Mouse (Mus musculus) liver, adult 2 months (tissue): Measurements from ENCODE around the gene Polr2c. TPM values are rescaled to one million over a fixed set of nuclear protein-coding genes. Genes with fewer than 3 reads are reported as not detected.
"Not testable (repeated sequence)": the region's sequence is repeated elsewhere in the genome, so short reads cannot be mapped to it uniquely, and the experiment has no call there.

Experiments
- DNase-seq: peaks from one replicate; pipeline ENCODE4 v3.0.0-alpha.2; 2011; ENCODE audit warnings: low read depth, low spot score; ENCODE audit errors: extremely low read depth
- H3K27ac ChIP-seq: fragments of 200-500 bp; replicated peaks from 2 replicates; pipeline ENCODE4 v1.5.1; 2012; ENCODE audit warnings: low read depth, mild to moderate bottlenecking, control low read depth, inconsistent platforms, low read length; ENCODE audit not compliant: insufficient read depth
- H3K27me3 ChIP-seq: fragments of 200-500 bp; 2 replicates; pipeline ENCODE4 v1.6.1; 2012; ENCODE audit warnings: mild to moderate bottlenecking, moderate library complexity, low read length, inconsistent platforms; ENCODE audit not compliant: control insufficient read depth, insufficient read depth
- H3K36me3 ChIP-seq: fragments of 200-500 bp; 2 replicates; pipeline ENCODE4 v1.6.1; 2012; ENCODE audit warnings: low read length, inconsistent platforms; ENCODE audit not compliant: control insufficient read depth, insufficient read depth
- H3K4me1 ChIP-seq: fragments of 200-500 bp; 2 replicates; pipeline ENCODE4 v1.6.1; 2011; ENCODE audit warnings: low read length; ENCODE audit not compliant: control insufficient read depth, insufficient read depth
- H3K4me3 ChIP-seq: fragments of 200-500 bp; 2 replicates; pipeline ENCODE4 v1.5.1; 2011; ENCODE audit warnings: low read depth, mild to moderate bottlenecking, control low read depth, low read length, moderate library complexity; ENCODE audit not compliant: insufficient read depth
- H3K79me2 ChIP-seq: fragments of 200-500 bp; 2 replicates; pipeline ENCODE4 v1.6.1; 2012; ENCODE audit warnings: inconsistent platforms, mild to moderate bottlenecking, low read length, moderate library complexity; ENCODE audit not compliant: control insufficient read depth, insufficient read depth
- H3K9ac ChIP-seq: fragments of 200-500 bp; 2 replicates; pipeline ENCODE4 v1.6.1; 2012; ENCODE audit warnings: low read depth, mild to moderate bottlenecking, control low read depth, inconsistent platforms, low read length
- CTCF ChIP-seq: fragments of 200-500 bp; IDR thresholded peaks from 2 replicates; pipeline ENCODE4 v1.5.1; 2011; ENCODE audit warnings: low read depth, low read length, control low read depth
- POLR2A ChIP-seq: fragments of 200-500 bp; IDR thresholded peaks from 2 replicates; pipeline ENCODE4 v1.6.1; 2011; ENCODE audit warnings: low read length, control low read depth; ENCODE audit not compliant: insufficient read depth; ENCODE audit errors: extremely low read depth
- WGBS: fragments of 180-500 bp; shearing (Covaris S2); methylation state at CpG from one replicate; pipeline ENCODE4 v1.1.7; 2018; 5-methylcytosine and 5-hydroxymethylcytosine counted together
- polyA plus RNA-seq: library from polyadenylated mRNA; depleted of rRNA; stranded (reverse); fragments of >200 nt; gene quantifications from 2 replicates; pipeline ENCODE4 v1.2.3, GENCODE M21; 2012
- total RNA-seq: library from RNA; depleted of rRNA; stranded (reverse); fragments of >200 nt; gene quantifications from 2 replicates; pipeline ENCODE4 v1.2.3, GENCODE M21; 2014

The Polr2c gene
- total and polyA plus RNA-seq, 2 experiments = 27.4 to 47.3 TPM

DNA sequence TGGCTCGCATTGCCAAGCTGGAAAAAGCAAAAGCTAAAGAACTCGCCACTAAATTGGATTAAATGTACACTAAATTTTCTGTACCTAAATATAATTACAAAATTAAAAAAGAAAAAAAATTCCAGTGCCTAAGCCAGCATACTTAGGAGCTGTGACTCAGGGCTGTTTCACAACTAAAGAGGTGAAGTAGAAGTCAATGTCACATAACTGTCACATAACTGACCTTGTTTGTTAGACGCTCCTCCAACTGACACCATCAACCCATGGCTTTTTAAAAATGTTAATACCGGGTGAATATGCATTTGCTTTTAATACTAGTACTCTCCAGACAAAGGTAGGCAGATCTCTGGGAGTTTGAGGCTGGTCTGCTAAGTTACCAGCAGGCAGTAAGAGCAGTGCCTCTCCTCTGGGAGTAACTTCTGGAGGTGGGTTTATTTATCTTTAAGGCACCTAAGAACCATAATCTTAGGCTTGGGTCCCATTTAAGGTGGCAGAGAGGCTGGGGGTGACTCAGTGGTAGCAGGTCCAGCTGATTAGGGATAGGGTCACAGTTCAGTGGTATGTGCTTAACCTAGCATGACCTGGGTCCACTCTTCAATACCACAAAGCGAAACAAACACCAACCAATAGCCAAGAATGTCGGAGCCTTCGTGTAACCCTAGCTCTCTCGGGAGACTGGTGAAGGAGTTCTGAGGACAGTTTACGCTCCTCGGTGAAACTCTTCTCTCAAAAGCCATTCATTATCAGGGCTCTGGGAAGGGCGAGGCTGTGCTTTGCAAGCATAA is 20.6 kb upstream of the Polr2c start:
- H3K36me3 ChIP-seq = peaks cover 9% of the 10 kb centered on the region
- H3K27ac ChIP-seq = peak overlapping the region; percentile 96
- peak overlapping the region; percentile 89 for H3K4me3 ChIP-seq
- TF ChIP-seq POLR2A (no peak), CTCF (no peak)
- 31% methylated on average over 11 of the region's 11 CpGs for WGBS
- peak overlapping the region; percentile 67 for H3K9ac ChIP-seq
- peaks cover 13% of the 10 kb centered on the region for H3K4me1 ChIP-seq
- DNase-seq = peak; percentile 83
- H3K27me3 ChIP-seq = no peaks in the 10 kb centered on the region
- peaks cover 18% of the 10 kb centered on the region; the same call in 1 of the 2 replicates for H3K79me2 ChIP-seq

DNA sequence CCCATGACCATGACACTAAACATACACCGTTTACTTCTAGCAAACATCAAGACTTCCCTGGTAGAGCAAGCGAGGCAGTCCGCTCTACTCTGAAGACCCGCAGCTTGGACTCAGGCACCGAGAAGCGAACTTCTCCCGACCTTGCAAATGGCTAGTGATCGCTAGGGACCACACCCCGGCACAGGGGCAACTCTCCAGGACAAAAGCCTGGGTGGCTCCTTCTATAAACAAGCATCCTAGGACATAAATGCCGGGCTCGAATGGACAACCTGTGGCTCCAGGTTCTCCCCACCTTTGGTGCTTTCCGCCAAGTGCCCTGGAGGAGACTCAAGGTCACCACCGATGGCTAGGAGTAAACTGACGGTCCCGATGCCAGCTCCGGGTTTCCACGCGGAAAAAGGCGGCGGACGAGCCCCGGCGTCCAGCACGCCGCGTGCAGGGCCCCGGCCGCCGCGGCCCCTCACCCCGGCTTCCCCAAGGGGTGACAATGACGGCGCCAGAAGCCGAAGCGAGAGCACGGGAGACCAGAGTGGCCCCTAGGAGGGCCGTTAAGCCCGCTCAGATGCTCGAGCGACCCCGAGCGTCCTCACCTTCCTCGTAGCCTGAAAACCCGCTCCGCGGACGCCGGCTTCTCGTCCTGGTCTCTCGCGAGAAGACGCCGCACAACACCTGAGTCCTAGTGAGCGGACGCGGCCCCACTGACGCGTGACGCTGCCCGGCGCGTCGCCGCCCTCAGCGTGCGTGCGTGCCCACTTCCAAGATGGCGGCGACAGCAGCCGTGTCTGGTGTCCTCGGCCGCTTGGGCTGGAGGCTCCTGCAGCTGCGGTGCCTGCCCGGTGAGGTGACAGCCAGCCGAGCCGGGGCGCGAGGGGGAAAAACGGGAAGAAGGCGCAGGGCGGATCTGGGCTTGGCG is 19.3 kb upstream of the Polr2c start, which contains the start of the genes Coq9 and Ciapin1:
TSS of gene Coq9 (plus strand) at position 660 of the 913 bp plus-strand sequence.
TSS of gene Ciapin1 (minus strand) at position 697 of the 913 bp plus-strand sequence.
- peak; percentile 79 for DNase-seq
- WGBS = under 1% methylated on average over 82 of the region's 82 CpGs
- Histone ChIP-seq H3K36me3 (no peaks in the 10 kb centered on the region; the same call in 1 of the 2 replicates), H3K79me2 (peaks cover 12% of the 10 kb centered on the region; the same call in 1 of the 2 replicates), H3K27me3 (no peaks in the 10 kb centered on the region), H3K9ac (peak within 1 kb of the TSS; percentile 96), H3K27ac (peak within 1 kb of the TSS; percentile 98), H3K4me3 (peak within 1 kb of the TSS; percentile 89), H3K4me1 (peaks cover 13% of the 10 kb centered on the region)
- TF ChIP-seq CTCF (no peak), POLR2A (peak; percentile 80; the same call in 1 of the 2 replicates)

DNA sequence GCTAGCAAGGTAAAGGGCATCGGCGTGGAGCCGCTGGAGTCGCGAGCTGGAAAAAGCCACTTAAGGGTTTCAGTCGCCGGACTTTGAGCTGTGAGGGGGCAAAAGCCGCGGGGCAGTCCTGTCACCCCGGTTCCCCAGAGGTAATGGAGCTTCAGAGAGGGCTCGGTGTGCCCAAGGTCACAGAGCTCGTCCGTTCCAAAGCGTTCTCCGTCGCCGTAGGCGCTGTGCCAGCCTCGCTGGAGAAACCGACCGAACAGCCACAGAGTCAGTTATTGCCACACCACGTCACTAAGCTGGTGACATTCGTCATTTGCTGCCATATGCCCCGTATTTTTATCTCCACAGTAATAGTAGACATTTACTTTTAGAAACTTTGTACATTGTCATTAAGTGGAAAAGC is 18.6 kb upstream of the Polr2c start:
- under 1% methylated on average over 24 of the region's 24 CpGs for WGBS
- Histone ChIP-seq H3K4me3 (peak overlapping the region; percentile 89), H3K36me3 (peaks cover under 1% of the 10 kb centered on the region; the same call in 1 of the 2 replicates), H3K9ac (peak overlapping the region; percentile 96), H3K27ac (peak overlapping the region; percentile 98), H3K4me1 (peaks cover 12% of the 10 kb centered on the region), H3K27me3 (no peaks in the 10 kb centered on the region), H3K79me2 (peaks cover 12% of the 10 kb centered on the region; the same call in 1 of the 2 replicates)
- TF ChIP-seq POLR2A = peak; percentile 38; the same call in 1 of the 2 replicates
- TF ChIP-seq CTCF = no peak
- peak; percentile 85 for DNase-seq

DNA sequence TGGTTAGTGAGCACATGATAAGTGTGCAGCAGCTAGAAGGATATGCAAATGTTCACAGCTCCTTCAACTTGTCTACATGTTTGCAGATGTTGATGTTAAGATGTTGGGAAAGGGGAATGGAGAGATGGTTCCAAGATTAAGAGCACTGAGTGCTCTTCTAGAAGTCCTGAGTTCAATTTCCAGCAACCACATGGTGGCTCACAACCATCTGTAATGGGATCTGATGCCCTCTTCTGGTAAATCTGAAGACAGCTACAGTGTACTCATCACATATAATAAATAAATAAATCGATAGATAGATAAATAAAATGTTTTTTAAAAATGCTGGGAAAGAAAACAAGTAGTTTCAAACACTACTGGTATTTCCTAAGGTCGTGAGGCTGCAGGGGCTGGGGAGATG is 16.1 kb upstream of the Polr2c start:
- H3K4me1 ChIP-seq = peaks cover 4% of the 10 kb centered on the region; the same call in 1 of the 2 replicates
- H3K4me3 ChIP-seq = no peak overlapping the region

DNA sequence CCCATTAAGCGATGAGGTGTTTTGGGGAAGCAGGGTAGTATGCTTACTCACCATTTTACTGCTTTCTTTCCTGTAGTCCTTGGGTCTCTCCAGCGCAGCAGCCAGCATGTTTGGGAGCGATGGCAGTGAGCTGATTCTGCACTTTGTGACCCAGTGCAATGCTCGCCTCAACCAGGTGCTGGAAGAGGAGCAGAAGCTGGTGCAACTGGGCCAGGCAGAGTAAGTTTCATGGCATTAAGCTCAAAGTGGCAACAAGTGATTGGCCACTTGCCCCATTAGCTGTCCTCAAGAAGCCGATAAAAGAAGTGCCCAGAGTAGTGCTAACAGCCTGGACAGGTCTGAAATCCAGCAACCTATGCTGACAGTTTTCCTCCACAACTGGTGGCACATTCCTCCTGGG is 7.2 kb upstream of the Polr2c start:
- no peaks in the 10 kb centered on the region for H3K79me2 ChIP-seq
- no peak overlapping the region for H3K9ac ChIP-seq
- WGBS = 94% methylated on average over 5 of the region's 5 CpGs
- TF ChIP-seq POLR2A = no peak
- TF ChIP-seq CTCF = no peak
- no peak for DNase-seq
- H3K4me1 ChIP-seq = no peaks in the 10 kb centered on the region
- no peaks in the 10 kb centered on the region for H3K27me3 ChIP-seq
- peaks cover 75% of the 10 kb centered on the region for H3K36me3 ChIP-seq
- no peak overlapping the region for H3K4me3 ChIP-seq
- H3K27ac ChIP-seq = no peak overlapping the region

More for the DNA sequence above, 16.1 kb upstream of the Polr2c start:
- H3K79me2 ChIP-seq = peaks cover 9% of the 10 kb centered on the region; the same call in 1 of the 2 replicates
- no peak overlapping the region for H3K27ac ChIP-seq
- 55% methylated on average over 2 of the region's 2 CpGs for WGBS
- no peak overlapping the region for H3K9ac ChIP-seq
- no peaks in the 10 kb centered on the region for H3K27me3 ChIP-seq
- TF ChIP-seq CTCF (no peak), POLR2A (no peak)
- no peak for DNase-seq
- peaks cover 23% of the 10 kb centered on the region for H3K36me3 ChIP-seq

DNA sequence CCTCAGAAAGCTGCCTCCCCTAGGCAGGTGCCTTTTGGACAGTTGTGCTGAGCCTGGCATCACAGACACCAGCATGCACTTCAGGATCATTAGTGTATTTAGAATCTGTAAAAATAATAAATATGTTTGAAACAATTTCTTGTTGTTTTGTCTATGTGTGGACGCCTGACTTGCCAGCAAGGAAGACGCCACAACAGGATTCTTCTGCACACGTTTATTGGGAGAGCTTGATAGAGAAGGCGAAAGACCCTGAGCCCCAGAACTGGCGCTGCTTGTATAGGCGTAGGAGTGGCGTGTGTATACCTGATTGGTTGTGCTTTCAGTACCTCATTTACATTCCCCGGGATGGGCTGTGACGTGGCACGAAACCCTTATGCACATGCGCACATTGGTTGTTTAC is 2.5 kb upstream of the Polr2c start:
- DNase-seq, H3K27ac ChIP-seq, H3K9ac ChIP-seq, H3K27me3 ChIP-seq, H3K4me3 ChIP-seq, H3K4me1 ChIP-seq, H3K79me2 ChIP-seq: not testable (repeated sequence)
- 94% methylated on average over 11 of the region's 11 CpGs for WGBS
- peaks cover 38% of the 10 kb centered on the region for H3K36me3 ChIP-seq
